Mouse (Mus musculus) liver, embryonic 16.5 days (tissue): ENCODE data around the gene Evl. TPM values are rescaled to one million over a fixed set of nuclear protein-coding genes. Genes with fewer than 3 reads are reported as not detected.
A peak's percentile ranks its signal among the peaks of the same experiment; 100 is the strongest.

Experiments used
- ATAC-seq: fragments of 200-750 bp; cut with Nextera tagmentation; 2 replicates; pipeline ENCODE4 v1.8.0; 2017; ENCODE audit warnings: low read depth, mild to moderate bottlenecking, moderate number of reproducible peaks, moderate library complexity
- H3K27ac ChIP-seq: fragments of 300-500 bp; sonication (generic); 2 replicates; pipeline ENCODE4 v1.5.1; 2014; ENCODE audit warnings: mild to moderate bottlenecking, low read length
- H3K27me3 ChIP-seq: fragments of 300-500 bp; sonication (generic); 2 replicates; pipeline ENCODE4 v1.6.1; 2014; ENCODE audit warnings: low read depth, low read length, mixed read lengths; ENCODE audit not compliant: control insufficient read depth, insufficient read depth
- H3K36me3 ChIP-seq: fragments of 300-500 bp; sonication (generic); 2 replicates; pipeline ENCODE4 v1.6.1; 2014; ENCODE audit warnings: mild to moderate bottlenecking; ENCODE audit not compliant: control insufficient read depth, insufficient read depth
- H3K4me1 ChIP-seq: fragments of 300-500 bp; sonication (generic); 2 replicates; pipeline ENCODE4 v1.6.1; 2014; ENCODE audit warnings: low read depth, low read length, mixed read lengths; ENCODE audit not compliant: control insufficient read depth
- H3K4me2 ChIP-seq: fragments of 300-500 bp; sonication (generic); 2 replicates; pipeline ENCODE4 v1.6.1; 2014; ENCODE audit warnings: low read depth, low read length, mixed read lengths
- H3K4me3 ChIP-seq: fragments of 300-500 bp; sonication (generic); 2 replicates; pipeline ENCODE4 v1.5.1; 2014; ENCODE audit warnings: low read depth, mild to moderate bottlenecking, low read length
- H3K9ac ChIP-seq: fragments of 300-500 bp; sonication (generic); 2 replicates; pipeline ENCODE4 v1.6.1; 2014; ENCODE audit warnings: low read depth, low read length
- H3K9me3 ChIP-seq: fragments of 300-500 bp; sonication (generic); replicated peaks from 2 replicates; pipeline ENCODE4 v1.6.1; 2016; ENCODE audit warnings: low read length; ENCODE audit not compliant: control insufficient read depth
- WGBS: fragments of 180-500 bp; shearing (Covaris S2); extraction: QIAGEN DNeasy Blood & Tissue Kit; methylation state at CpG from one replicate; pipeline ENCODE4 v1.1.7; 2014; ENCODE audit not compliant: insufficient replicate concordance; 5-methylcytosine and 5-hydroxymethylcytosine counted together
- polyA plus RNA-seq: library from polyadenylated mRNA; unstranded; fragments of >200 nt; fragmentation: Nextera tagmentation; extraction: Ambion mirVana; gene quantifications from 2 replicates; pipeline ENCODE4 v1.2.1, GENCODE M21; 2015

Gene Evl
- polyA plus RNA-seq, 1 experiment from 2014 or later: 8.0 TPM

DNA sequence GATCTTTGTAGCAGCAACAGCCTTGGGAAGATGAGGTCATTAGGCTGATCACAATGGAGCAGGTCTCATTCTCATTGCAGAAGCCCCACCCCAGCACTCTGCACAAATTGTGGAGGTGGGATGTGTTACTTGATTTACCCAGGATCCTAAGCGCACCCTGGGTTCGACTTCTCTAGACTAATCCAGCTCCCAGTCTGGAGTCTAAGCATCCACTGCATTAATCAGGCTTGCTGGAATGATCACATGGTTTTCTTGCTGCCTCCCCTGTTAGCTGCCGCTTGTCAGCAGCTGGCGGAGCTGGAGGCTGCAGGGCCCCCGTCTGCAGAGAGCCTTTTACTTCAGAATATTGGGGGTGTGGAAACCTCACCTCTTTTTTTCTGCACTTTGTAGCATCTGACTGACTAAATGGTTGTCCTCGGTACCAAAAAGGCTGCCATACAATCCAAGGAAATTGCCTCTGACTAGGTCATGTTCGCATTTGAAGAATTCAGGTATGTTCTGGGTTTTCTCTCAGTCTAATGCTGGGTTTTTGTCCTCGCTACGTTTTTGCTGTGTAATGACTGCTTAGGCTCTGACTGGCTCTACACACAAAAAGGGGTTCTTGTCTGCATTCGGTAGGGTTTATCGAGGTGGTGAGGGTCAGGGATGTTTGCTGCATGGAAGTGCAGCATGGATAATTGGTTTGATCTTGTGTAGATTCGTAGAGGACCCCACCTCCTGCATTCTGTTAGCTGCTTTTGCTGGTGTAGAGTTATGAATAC is 51.2 kb downstream of the Evl start:
- Histone ChIP-seq H3K36me3 (no peaks in the 10 kb centered on the region), H3K27me3 (no peaks in the 10 kb centered on the region), H3K9me3 (no peaks in the 10 kb centered on the region), H3K4me3 (no peak overlapping the region), H3K27ac (no peak overlapping the region), H3K9ac (no peak overlapping the region), H3K4me1 (no peaks in the 10 kb centered on the region), H3K4me2 (no peak overlapping the region)
- WGBS: 51% methylated on average over 12 of the region's 12 CpGs
- no peak for ATAC-seq

DNA sequence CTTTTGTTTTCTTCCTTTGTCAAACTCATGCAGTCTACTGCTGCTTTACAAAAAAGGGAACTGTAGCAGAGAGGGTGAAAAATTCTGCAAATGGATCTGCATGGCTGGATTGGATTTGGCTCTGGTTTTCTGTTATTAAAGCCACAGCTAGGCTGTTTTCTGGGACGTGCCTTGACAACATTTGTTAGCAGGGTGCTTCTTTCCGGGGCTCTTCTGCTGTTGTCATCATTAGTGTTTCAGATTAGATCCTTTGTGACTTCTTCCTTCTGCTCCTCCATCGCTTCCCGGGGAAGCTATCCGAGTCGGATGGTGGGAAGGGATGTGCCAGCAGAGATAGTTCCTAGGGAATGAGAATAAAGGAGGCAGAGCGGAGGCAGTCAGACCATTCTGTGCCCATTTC is 51.8 kb downstream of the Evl start:
- no peaks in the 10 kb centered on the region for H3K4me1 ChIP-seq
- H3K27me3 ChIP-seq: no peaks in the 10 kb centered on the region
- no peak overlapping the region for H3K27ac ChIP-seq
- ATAC-seq: no peak
- no peak overlapping the region for H3K4me2 ChIP-seq
- H3K9ac ChIP-seq: no peak overlapping the region
- H3K4me3 ChIP-seq: no peak overlapping the region
- 59% methylated on average over 7 of the region's 7 CpGs for WGBS
- H3K9me3 ChIP-seq: no peaks in the 10 kb centered on the region
- no peaks in the 10 kb centered on the region for H3K36me3 ChIP-seq

GRCm38 (mm10) chr12:108609446-108609845 is 54.9 kb downstream of the Evl start:
- H3K4me2 ChIP-seq: no peak overlapping the region
- no peak overlapping the region for H3K9ac ChIP-seq
- no peaks in the 10 kb centered on the region for H3K36me3 ChIP-seq
- no peaks in the 10 kb centered on the region for H3K4me1 ChIP-seq
- no peaks in the 10 kb centered on the region for H3K9me3 ChIP-seq
- 32% methylated on average over 3 of the region's 3 CpGs for WGBS
- 0 out of 2 replicates have a peak, but pooled peaks have one; percentile 19 for ATAC-seq
- H3K27ac ChIP-seq: no peak overlapping the region
- no peak overlapping the region for H3K4me3 ChIP-seq
- H3K27me3 ChIP-seq: no peaks in the 10 kb centered on the region

DNA sequence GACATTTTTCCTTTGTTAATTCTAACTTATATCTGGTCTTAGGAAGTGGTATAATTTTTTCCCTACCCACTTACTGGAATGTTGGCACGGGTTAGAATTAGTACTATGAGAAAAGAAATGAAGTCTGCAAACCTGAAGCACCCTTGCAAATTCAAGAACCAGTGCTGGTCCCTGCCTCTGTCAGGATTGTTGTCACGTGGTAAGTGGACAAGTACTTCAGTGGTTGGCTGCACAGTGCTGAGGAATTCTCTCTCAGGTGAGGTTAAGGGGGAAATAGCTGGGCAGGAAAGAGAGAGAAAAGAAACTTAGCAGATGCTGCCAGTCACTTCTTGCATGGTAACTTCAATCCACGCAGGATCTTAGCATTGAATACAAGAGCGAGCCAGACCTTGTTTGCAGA is 55.7 kb downstream of the Evl start:
- H3K4me3 ChIP-seq: no peak overlapping the region
- ATAC-seq: no peak
- no peaks in the 10 kb centered on the region for H3K9me3 ChIP-seq
- no peaks in the 10 kb centered on the region for H3K27me3 ChIP-seq
- no peaks in the 10 kb centered on the region for H3K36me3 ChIP-seq
- H3K4me1 ChIP-seq: no peaks in the 10 kb centered on the region
- no peak overlapping the region for H3K27ac ChIP-seq
- H3K4me2 ChIP-seq: no peak overlapping the region
- H3K9ac ChIP-seq: no peak overlapping the region
- 50% methylated on average over 4 of the region's 4 CpGs for WGBS

DNA sequence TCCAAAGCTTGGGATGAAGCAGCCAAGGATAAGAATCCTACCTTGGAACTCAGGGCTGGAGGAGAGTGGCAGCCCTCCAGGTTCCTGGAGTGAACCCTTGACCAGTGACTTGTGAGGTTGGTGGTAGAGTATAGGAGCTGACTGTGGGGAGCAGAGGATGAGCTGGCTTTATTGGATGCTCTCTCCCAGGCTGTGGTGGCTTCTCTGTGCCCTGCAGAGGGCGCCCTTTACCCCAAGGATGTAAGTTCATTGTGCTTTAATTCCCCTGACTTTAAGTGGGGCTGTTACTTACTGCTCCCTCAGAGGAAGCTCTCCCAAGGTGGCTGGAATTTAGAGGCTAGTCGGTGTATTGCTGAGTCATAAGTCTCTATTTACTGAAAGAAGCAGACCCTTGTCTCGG is 58.6 kb downstream of the Evl start:
- H3K9me3 ChIP-seq: no peaks in the 10 kb centered on the region
- peak; percentile 27; the same call in 1 of the 2 replicates for ATAC-seq
- no peak overlapping the region for H3K4me2 ChIP-seq
- no peak overlapping the region for H3K4me3 ChIP-seq
- 12% methylated on average over 3 of the region's 3 CpGs for WGBS
- no peaks in the 10 kb centered on the region for H3K27me3 ChIP-seq
- no peak overlapping the region for H3K9ac ChIP-seq
- H3K27ac ChIP-seq: no peak overlapping the region
- H3K4me1 ChIP-seq: no peaks in the 10 kb centered on the region
- no peaks in the 10 kb centered on the region for H3K36me3 ChIP-seq

DNA sequence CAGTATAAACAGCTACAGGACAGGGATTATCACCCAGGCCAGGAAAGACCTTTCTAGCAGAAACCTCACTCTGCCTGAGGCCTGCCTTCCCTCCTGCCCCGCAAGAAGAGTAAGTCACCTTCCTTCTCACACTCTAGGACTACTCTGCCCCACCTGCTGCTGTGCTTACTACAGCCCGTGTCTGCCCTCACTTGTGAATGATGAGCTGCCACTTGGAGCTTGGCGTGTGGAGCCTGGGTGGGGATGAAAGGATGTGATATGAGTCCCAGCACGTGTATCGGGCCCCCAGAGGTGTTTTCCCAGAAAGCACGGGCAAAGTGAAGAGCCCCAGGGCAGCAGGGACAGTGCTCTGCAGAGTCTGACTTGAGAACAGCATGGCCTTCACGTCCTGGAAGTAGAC is 63.0 kb downstream of the Evl start:
- H3K9ac ChIP-seq: no peak overlapping the region
- no peak overlapping the region for H3K27ac ChIP-seq
- no peak overlapping the region for H3K4me3 ChIP-seq
- WGBS: 57% methylated on average over 7 of the region's 7 CpGs
- H3K4me2 ChIP-seq: no peak overlapping the region
- H3K9me3 ChIP-seq: no peaks in the 10 kb centered on the region
- no peaks in the 10 kb centered on the region for H3K27me3 ChIP-seq
- H3K4me1 ChIP-seq: no peaks in the 10 kb centered on the region
- no peak for ATAC-seq
- H3K36me3 ChIP-seq: no peaks in the 10 kb centered on the region

DNA sequence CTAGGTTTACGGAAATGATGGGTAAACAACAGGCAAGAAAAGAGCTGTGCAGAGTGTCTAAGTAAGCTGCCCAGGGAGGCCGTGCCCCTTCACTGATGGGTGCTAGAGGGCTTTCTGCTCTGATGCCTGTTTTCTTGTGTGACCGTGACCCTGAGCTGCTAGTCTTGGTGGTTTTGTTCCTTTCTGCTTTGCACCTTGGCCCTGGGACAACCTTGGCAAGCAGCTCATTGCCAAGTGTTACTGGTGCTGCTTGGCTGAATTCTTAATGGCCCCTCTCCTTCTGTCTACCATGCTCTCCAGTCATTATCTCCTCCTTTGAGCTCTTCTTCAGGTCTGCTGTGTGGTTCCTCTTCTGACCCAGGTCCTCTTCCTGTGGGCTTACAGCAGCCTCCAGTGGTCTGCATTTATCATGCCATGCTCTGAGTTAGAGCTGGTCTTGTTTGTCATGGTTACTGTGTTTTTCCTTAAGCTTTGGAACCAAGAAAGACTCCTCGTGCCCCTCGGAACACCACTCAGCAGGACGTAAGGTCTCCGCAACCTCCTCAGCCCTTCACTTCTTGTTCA is 65.4 kb downstream of the Evl start:
- no peak overlapping the region for H3K9ac ChIP-seq
- no peak for ATAC-seq
- H3K4me1 ChIP-seq: no peaks in the 10 kb centered on the region
- H3K27me3 ChIP-seq: no peaks in the 10 kb centered on the region
- H3K4me2 ChIP-seq: no peak overlapping the region
- no peaks in the 10 kb centered on the region for H3K9me3 ChIP-seq
- 67% methylated on average over 7 of the region's 7 CpGs for WGBS
- H3K36me3 ChIP-seq: no peaks in the 10 kb centered on the region
- H3K27ac ChIP-seq: no peak overlapping the region
- H3K4me3 ChIP-seq: no peak overlapping the region

DNA sequence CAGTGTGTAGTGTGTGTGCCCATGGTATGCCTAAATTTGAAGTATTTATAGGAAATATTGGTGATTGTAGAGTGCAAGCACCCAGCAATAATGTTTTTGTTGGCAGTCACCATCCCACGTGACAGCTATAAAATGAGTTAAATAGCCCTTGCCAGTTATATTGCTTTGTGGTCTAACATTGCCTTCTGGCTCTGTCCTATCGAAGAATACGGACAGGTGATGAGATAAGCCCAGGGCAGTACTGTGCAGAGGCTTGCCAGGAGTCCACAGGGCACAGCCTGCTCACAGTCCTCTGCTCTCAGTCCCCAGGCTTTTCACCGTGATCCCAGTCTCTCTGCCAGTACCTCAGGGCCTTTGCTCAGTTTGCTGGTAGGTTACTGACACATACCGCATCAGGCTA is 67.9 kb downstream of the Evl start:
- no peak for ATAC-seq
- H3K36me3 ChIP-seq: no peaks in the 10 kb centered on the region
- no peaks in the 10 kb centered on the region for H3K4me1 ChIP-seq
- H3K4me3 ChIP-seq: no peak overlapping the region
- no peak overlapping the region for H3K4me2 ChIP-seq
- H3K9ac ChIP-seq: no peak overlapping the region
- no peak overlapping the region for H3K27ac ChIP-seq
- WGBS: 44% methylated on average over 5 of the region's 5 CpGs
- H3K27me3 ChIP-seq: no peaks in the 10 kb centered on the region
- no peaks in the 10 kb centered on the region for H3K9me3 ChIP-seq

DNA sequence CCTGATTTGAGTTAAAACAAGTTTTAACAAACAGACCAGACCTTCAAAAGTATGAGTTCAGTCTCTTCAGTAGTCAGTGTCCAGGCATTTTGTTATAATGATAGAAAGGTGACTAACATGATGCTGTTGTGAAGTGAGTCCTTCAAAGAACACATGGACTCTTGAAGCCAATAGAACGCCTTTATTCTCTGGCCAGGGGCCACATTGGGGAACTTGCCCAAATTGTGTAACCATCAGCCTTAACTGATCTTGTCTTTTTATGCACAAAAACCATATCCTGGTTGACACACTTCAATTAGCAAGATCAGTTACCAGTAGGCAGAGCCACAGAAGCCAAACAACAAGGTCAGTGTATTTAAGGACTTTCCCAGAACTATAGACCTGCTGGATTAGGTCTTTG is 75.0 kb downstream of the Evl start:
- H3K9ac ChIP-seq: no peak overlapping the region
- no peaks in the 10 kb centered on the region for H3K9me3 ChIP-seq
- ATAC-seq: no peak
- no peaks in the 10 kb centered on the region for H3K36me3 ChIP-seq
- no peak overlapping the region for H3K4me2 ChIP-seq
- H3K27me3 ChIP-seq: no peaks in the 10 kb centered on the region
- no peak overlapping the region for H3K27ac ChIP-seq
- H3K4me1 ChIP-seq: peaks cover 10% of the 10 kb centered on the region
- no peak overlapping the region for H3K4me3 ChIP-seq
- 50% methylated on average over 1 of the region's 1 CpGs for WGBS
